Mouse (Mus musculus): ENCODE data around the gene Zfhx3. TPM values are rescaled to one million over a fixed set of nuclear protein-coding genes. Genes with fewer than 3 reads are reported as not detected.

The Zfhx3 gene
- total and polyA plus RNA-seq, 3 experiments = 0.23 to 2.5 TPM; not detected in 1

DNA sequence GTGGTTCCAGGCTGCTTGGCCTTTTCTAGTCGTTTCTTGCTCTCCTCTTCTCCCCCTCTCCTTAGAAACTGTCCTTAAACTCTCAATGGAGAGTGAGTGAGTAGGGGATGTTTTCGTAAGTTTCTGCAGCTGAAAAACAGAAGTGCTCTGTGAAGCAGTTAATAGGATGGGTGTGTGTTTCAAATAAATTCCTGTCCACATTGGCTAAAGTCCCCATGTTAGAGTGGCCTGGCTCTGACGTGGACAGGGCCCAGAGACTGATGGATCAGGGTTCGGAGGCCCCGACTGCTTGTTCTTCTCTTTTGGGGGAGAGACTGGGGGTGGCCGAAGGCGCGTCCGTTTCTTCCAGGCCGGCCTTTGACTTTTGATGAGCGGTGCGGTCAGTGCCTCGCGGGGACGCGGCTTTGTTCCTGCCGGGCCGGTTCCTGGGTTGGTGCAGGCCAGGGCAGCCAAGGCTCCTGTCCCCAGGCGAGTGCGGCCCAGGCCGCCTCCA is 771.7 kb downstream of the Zfhx3 start:
- no peaks in the 10 kb centered on the region for H3K9me3 ChIP-seq (replicated peaks; ENCODE audit: insufficient read depth, low read length)
- H3K36me3 ChIP-seq (ENCODE audit: control insufficient read depth in 1 of 2, insufficient read depth in 2 of 2, low read length in 2 of 2) = no peaks in the 10 kb centered on the region
- peak; percentile 17 for DNase-seq (ENCODE audit: low read depth, low spot score)
- H3K79me2 ChIP-seq (ENCODE audit: control insufficient read depth, insufficient read depth, low read length, poor library complexity) = no peaks in the 10 kb centered on the region
- H3K27me3 ChIP-seq (ENCODE audit: control insufficient read depth in 1 of 2, insufficient read depth in 2 of 2, low read length in 2 of 2) = peaks cover 13 to 14% of the 10 kb centered on the region in 2 experiments
- no peak for TF ChIP-seq NELFE (IDR thresholded peaks at IDR 0.05; ENCODE audit: low read depth, low read length)
- TF ChIP-seq EP300 (IDR thresholded peaks at IDR 0.05; ENCODE audit: low read depth in 1 of 2, low read length in 2 of 2) = no peak
- TF ChIP-seq CHD2 (IDR thresholded peaks at IDR 0.05; ENCODE audit: low read length) = no peak
- TF ChIP-seq ETS1 (IDR thresholded peaks at IDR 0.05; ENCODE audit: low read depth, low read length) = no peak
- TF ChIP-seq USF1 (IDR thresholded peaks at IDR 0.05; ENCODE audit: low read depth, low read length) = no peak
- TF ChIP-seq POLR2A (IDR thresholded peaks at IDR 0.05; ENCODE audit: control insufficient read depth in 1 of 2, insufficient read depth in 1 of 2, low read depth in 1 of 2, low read length in 2 of 2, poor library complexity in 1 of 2) = no peak
- TF ChIP-seq GABPA (IDR thresholded peaks at IDR 0.05; ENCODE audit: low read depth, low read length) = no peak
- TF ChIP-seq MAX (IDR thresholded peaks at IDR 0.05; ENCODE audit: low read length) = no peak
- no peak for TF ChIP-seq GATA1 (IDR thresholded peaks at IDR 0.05; ENCODE audit: low read depth, low read length)
- no peak for TF ChIP-seq KAT2A (conservative IDR thresholded peaks at IDR 0.05; ENCODE audit: low read depth, low read length)
- TF ChIP-seq MAFK (IDR thresholded peaks at IDR 0.05; ENCODE audit: borderline replicate concordance, low read depth, low read length) = no peak
- no peak for TF ChIP-seq TCF12 (IDR thresholded peaks at IDR 0.05; ENCODE audit: low read depth, low read length)
- TF ChIP-seq ZNF384 (IDR thresholded peaks at IDR 0.05; ENCODE audit: low read depth, low read length) = no peak
- no peak for TF ChIP-seq ZC3H11A (IDR thresholded peaks at IDR 0.05; ENCODE audit: low read depth, low read length)
- TF ChIP-seq UBTF (IDR thresholded peaks at IDR 0.05; ENCODE audit: borderline replicate concordance, insufficient read depth, low read depth, low read length) = no peak
- no peak for TF ChIP-seq MAZ (IDR thresholded peaks at IDR 0.05; ENCODE audit: low read depth, low read length)
- no peak for TF ChIP-seq BHLHE40 (IDR thresholded peaks at IDR 0.05; ENCODE audit: borderline replicate concordance, low read depth, low read length)
- no peak for TF ChIP-seq POLR2AphosphoS2 (IDR thresholded peaks at IDR 0.05; ENCODE audit: low read length)
- peak overlapping the region; percentile 50 to 56 for H3K4me3 ChIP-seq (ENCODE audit: control insufficient read depth in 1 of 2, insufficient read depth in 1 of 2, low read depth in 2 of 2, low read length in 2 of 2)
- H3K4me1 ChIP-seq (ENCODE audit: control insufficient read depth in 1 of 2, insufficient read depth in 2 of 2, low read length in 2 of 2) = no peaks in the 10 kb centered on the region; a peak in 1 of 4 replicates
- H3K27ac ChIP-seq (ENCODE audit: control insufficient read depth, low read depth, low read length) = no peak overlapping the region
- peak overlapping the region; percentile 69 for H3K9ac ChIP-seq (ENCODE audit: control insufficient read depth, low read depth, low read length, poor library complexity, severe bottlenecking)

GRCm38 (mm10) chr8:108714636-108715415 is 772.4 kb downstream of the Zfhx3 start:
- Histone ChIP-seq H3K4me1 (ENCODE audit: control insufficient read depth in 1 of 2, insufficient read depth in 2 of 2, low read length in 2 of 2) (no peaks in the 10 kb centered on the region; a peak in 1 of 4 replicates), H3K27me3 (ENCODE audit: control insufficient read depth in 1 of 2, insufficient read depth in 2 of 2, low read length in 2 of 2) (peaks cover 13 to 14% of the 10 kb centered on the region in 2 experiments), H3K4me3 (ENCODE audit: control insufficient read depth in 1 of 2, insufficient read depth in 1 of 2, low read depth in 2 of 2, low read length in 2 of 2) (peak overlapping the region; percentile 56 to 68), H3K9ac (ENCODE audit: control insufficient read depth, low read depth, low read length, poor library complexity, severe bottlenecking) (peak overlapping the region; percentile 69), H3K36me3 (ENCODE audit: control insufficient read depth in 1 of 2, insufficient read depth in 2 of 2, low read length in 2 of 2) (no peaks in the 10 kb centered on the region), H3K79me2 (ENCODE audit: control insufficient read depth, insufficient read depth, low read length, poor library complexity) (no peaks in the 10 kb centered on the region), H3K9me3 (replicated peaks; ENCODE audit: insufficient read depth, low read length) (no peaks in the 10 kb centered on the region), H3K27ac (ENCODE audit: control insufficient read depth, low read depth, low read length) (no peak overlapping the region)
- no peak for TF ChIP-seq ELF1 (IDR thresholded peaks at IDR 0.05; ENCODE audit: low read depth, low read length)
- TF ChIP-seq UBTF (IDR thresholded peaks at IDR 0.05; ENCODE audit: borderline replicate concordance, insufficient read depth, low read depth, low read length) = no peak
- TF ChIP-seq GATA1 (IDR thresholded peaks at IDR 0.05; ENCODE audit: low read depth, low read length) = no peak
- TF ChIP-seq CHD2 (IDR thresholded peaks at IDR 0.05; ENCODE audit: low read length) = no peak
- no peak for TF ChIP-seq SIN3A (IDR thresholded peaks at IDR 0.05; ENCODE audit: low read length)
- no peak for TF ChIP-seq USF1 (IDR thresholded peaks at IDR 0.05; ENCODE audit: low read depth, low read length)
- no peak for TF ChIP-seq MAX (IDR thresholded peaks at IDR 0.05; ENCODE audit: low read length)
- TF ChIP-seq ZMIZ1 (IDR thresholded peaks at IDR 0.05; ENCODE audit: low read depth, low read length) = no peak
- TF ChIP-seq ZC3H11A (IDR thresholded peaks at IDR 0.05; ENCODE audit: low read depth, low read length) = no peak
- 0 out of 4 replicates have a peak, but pooled peaks of 1 of the 2 experiments have one; percentile 26 for TF ChIP-seq POLR2A (IDR thresholded peaks at IDR 0.05; ENCODE audit: control insufficient read depth in 1 of 2, insufficient read depth in 1 of 2, low read depth in 1 of 2, low read length in 2 of 2, poor library complexity in 1 of 2)
- TF ChIP-seq CTCF (IDR thresholded peaks at IDR 0.05 in 2 of 3, conservative IDR thresholded peaks at IDR 0.05 in 1 of 3; ENCODE audit: control insufficient read depth in 1 of 3, insufficient read depth in 1 of 3, low read depth in 2 of 3, low read length in 3 of 3, poor library complexity in 1 of 3, severe bottlenecking in 1 of 3) = 0 out of 6 replicates have a peak, but pooled peaks of 1 of the 3 experiments have one; percentile 2
- no peak for TF ChIP-seq ZNF384 (IDR thresholded peaks at IDR 0.05; ENCODE audit: low read depth, low read length)
- no peak for TF ChIP-seq ZKSCAN1 (IDR thresholded peaks at IDR 0.05; ENCODE audit: low read depth, low read length)
- no peak for TF ChIP-seq NRF1 (IDR thresholded peaks at IDR 0.05; ENCODE audit: insufficient read depth, low read depth, low read length, poor library complexity, severe bottlenecking)
- no peak for TF ChIP-seq JUND (IDR thresholded peaks at IDR 0.05; ENCODE audit: low read depth, low read length)
- TF ChIP-seq POLR2AphosphoS2 (IDR thresholded peaks at IDR 0.05; ENCODE audit: low read length) = no peak
- TF ChIP-seq HCFC1 (IDR thresholded peaks at IDR 0.05; ENCODE audit: low read depth, low read length) = no peak
- no peak for TF ChIP-seq ETS1 (IDR thresholded peaks at IDR 0.05; ENCODE audit: low read depth, low read length)
- peak; percentile 59 for DNase-seq (ENCODE audit: low read depth, low spot score)

Data from MEL (cell line).